Mouse (Mus musculus) left cerebral cortex, postnatal 10 days (tissue): Measurements from ENCODE around the gene Igf1r. TPM values are rescaled to one million over a fixed set of nuclear protein-coding genes. Genes with fewer than 3 reads are reported as not detected.

Experiments
- DNase-seq, 2 experiments: peaks; one replicate each; pipeline ENCODE4 v3.0.0; 2021 to 2022; ENCODE audit warnings: low spot score in 2 of 2, mixed read lengths in 1 of 2; ENCODE audit errors: extremely low spot score in 1 of 2
- intact Hi-C: fragments of 180-260 bp; cut with DNase I; formaldehyde crosslinking; loops from one replicate; pipeline ENCODE4 v1.15.1; 2025
- total RNA-seq, 2 experiments: library from RNA; stranded (reverse); gene quantifications; 2 replicates each; pipeline ENCODE4 v1.2.3; 2021

Gene Igf1r
- total RNA-seq, 2 experiments from 2014 or later: 41.4 to 44.2 TPM

DNA sequence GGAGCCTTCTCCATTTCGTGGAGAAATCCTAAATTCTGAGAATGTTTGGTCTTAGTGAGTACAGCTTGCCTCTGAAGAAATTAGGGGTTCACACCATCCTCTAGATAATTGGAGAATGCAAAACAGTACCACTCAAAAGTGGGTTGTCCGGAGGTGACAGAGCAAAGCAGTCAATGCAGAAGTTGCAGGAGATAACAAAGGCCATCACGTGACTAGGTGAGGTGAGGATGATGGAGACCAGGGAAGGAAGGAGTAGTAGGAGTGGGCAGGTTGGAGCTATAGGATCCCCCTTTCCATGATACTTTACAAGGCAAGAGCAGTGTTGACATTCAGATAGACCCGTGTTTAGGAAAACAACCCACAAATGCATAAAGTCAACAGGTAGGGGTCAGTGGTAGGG, 41.0 kb downstream of the Igf1r start:
- intact Hi-C loops: no loop called here
- no peak for DNase-seq

DNA sequence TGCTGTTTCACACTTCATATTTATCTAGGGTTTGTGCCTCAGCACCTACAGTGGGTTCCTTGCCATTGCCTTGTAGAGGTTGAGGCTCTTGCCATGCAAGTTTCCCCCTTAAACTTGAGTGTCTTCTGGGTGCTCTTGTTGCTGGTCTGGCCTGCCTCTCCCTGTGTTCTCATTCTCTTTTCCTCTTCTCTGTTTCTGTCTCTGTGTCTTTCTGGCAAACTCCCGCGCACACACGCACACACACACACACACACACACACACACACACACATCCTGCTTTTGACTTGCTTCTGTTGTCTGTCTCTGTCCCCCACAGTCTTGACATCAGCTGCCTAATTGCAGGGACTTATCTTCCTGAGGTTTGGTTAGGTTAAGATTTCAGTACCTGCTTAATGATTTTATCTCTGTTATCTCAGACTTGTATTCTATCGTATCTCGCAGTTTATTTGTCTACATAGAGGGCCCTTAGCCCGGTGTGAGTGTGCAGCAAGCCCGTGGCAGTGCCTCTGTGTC, 41.8 kb downstream of the Igf1r start:
- no peak for DNase-seq
- intact Hi-C loops: no loop called here

GRCm38 (mm10) chr7:67995276-67995675, 42.6 kb downstream of the Igf1r start:
- intact Hi-C loops: no loop called here
- DNase-seq: no peak

GRCm38 (mm10) chr7:67996202-67996960, 43.8 kb downstream of the Igf1r start:
- intact Hi-C loops: no loop called here
- no peak for DNase-seq

DNA sequence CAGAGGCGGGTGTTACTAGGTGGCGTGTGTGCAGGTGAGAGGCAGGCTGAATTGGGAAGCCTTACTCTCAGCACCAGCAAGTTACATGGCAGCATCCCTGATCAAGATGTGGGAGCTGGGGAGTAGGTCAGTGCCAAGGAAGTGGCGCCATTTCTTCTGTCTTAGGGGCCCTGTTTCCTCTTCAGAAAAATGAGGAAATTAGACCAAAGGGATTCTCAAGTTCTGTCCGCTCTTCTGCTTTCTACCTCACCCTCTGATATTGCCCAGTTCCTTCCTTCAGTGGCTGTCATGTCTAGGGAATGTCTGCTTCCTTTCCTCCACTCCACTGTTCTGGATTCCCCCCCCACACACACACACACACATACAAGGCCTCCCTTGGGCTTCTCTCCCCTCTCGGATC, 48.6 kb downstream of the Igf1r start:
- no peak for DNase-seq
- intact Hi-C loops: no loop called here

DNA sequence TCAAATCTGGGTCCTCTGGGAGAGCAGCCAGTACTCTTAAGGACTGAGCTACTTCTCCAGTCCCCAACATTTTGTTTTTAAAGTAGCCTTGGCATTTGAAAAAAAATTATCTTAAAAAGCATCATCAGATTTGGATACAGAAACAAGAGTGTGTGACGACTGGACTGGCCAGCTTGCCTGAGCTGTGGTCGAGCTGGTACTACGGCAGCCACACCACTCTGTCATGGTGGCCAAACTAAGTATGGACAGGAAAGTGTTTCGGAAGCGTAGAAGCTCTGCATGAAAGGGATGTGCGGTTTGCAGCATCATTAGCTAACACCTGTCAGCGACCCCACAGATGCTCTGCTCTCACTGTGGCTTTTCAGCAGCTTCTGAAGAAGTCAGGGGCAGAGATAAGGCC, 53.4 kb downstream of the Igf1r start:
- intact Hi-C loops: no loop called here
- no peak for DNase-seq

DNA sequence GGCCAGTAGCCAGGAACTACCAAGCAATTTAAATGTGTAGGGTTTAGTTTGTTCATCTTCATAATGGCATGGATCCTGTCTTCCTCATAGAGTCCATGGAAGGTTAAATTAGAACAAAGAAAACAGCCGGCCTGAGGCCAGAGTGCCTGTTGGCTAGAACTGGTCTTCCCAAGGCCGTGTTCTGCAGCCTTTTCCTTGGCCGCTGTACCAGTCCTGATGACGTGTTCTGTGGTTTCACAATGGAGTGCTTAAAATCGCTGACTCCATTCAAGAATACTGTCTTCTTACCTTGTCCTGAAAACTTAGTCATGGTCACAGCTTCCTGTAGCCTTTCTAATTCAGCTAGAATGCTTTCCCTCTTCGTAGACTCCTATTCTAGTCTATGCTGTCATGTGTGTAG, 53.9 kb downstream of the Igf1r start:
- intact Hi-C loops: no loop called here
- DNase-seq: no peak

DNA sequence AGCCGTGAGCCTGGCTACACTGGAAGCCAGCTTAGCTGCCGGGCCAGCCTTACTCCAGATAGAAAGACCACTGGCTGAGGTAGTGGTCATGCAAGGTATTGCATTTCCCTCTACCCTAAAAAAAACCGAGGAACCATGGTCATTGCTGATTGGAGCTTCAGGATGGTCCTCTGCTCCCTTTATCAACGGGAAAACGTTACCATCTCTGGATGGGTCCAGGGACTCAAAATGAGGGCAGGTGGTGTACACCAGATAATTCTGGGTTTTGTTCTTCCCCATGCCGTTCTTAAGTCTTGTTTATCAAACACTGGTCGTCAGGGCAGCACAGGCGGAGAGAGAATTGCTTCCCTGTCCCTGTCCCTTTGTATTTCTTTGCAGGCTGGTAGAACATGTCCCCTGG, 57.0 kb downstream of the Igf1r start:
- DNase-seq: no peak
- intact Hi-C loops: loop anchor here (5.0 kb wide), 1 partner anchor 43 kb away; no protein-coding TSS in a partner anchor

GRCm38 (mm10) chr7:68010168-68010567, 57.5 kb downstream of the Igf1r start:
- intact Hi-C loops: loop anchor here (5.0 kb wide), 1 partner anchor 42 kb away; no protein-coding TSS in a partner anchor
- no peak for DNase-seq

- no peak for DNase-seq
- intact Hi-C loops: loop anchor here (5.0 kb wide), 1 partner anchor 41 kb away; no protein-coding TSS in a partner anchor
Measured at GRCm38 (mm10) chr7:68010802-68011201, 58.2 kb downstream of the Igf1r start.

- DNase-seq: no peak
- intact Hi-C loops: loop anchor here (5.0 kb wide), 1 partner anchor 41 kb away; no protein-coding TSS in a partner anchor
Measured at GRCm38 (mm10) chr7:68011385-68012122, 58.9 kb downstream of the Igf1r start.

DNA sequence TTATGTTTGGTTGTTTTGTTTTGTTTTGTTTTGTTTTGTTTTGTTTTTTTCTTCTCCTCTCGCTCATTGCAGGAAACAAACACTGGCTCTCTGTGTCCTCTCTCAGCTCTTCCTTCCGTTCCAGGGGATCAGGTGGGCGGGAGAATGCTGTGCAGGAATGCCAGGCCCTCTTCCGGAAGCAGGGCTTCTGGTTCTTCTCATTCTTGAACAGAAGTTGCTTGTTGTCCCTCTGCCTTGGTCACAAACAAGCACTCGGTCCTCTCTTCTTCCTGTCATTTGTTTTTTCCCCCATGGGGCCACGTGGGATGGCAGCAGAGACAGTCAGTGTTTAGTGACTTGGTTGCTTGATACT, 59.5 kb downstream of the Igf1r start:
- peak in 1 of 2 experiments; percentile 39 for DNase-seq
- intact Hi-C loops: loop anchor here (5.0 kb wide), 1 partner anchor 40 kb away; no protein-coding TSS in a partner anchor

- DNase-seq: no peak
- intact Hi-C loops: loop anchor here (5.0 kb wide), 1 partner anchor 38 kb away; no protein-coding TSS in a partner anchor
Measured at GRCm38 (mm10) chr7:68014495-68014894, 61.9 kb downstream of the Igf1r start.

- no peak for DNase-seq
- intact Hi-C loops: no loop called here
Measured at GRCm38 (mm10) chr7:68015404-68015803, 62.8 kb downstream of the Igf1r start.

GRCm38 (mm10) chr7:68018038-68018437, 65.4 kb downstream of the Igf1r start:
- DNase-seq: no peak
- intact Hi-C loops: no loop called here

GRCm38 (mm10) chr7:68020556-68020955, 67.9 kb downstream of the Igf1r start:
- intact Hi-C loops: no loop called here

DNA sequence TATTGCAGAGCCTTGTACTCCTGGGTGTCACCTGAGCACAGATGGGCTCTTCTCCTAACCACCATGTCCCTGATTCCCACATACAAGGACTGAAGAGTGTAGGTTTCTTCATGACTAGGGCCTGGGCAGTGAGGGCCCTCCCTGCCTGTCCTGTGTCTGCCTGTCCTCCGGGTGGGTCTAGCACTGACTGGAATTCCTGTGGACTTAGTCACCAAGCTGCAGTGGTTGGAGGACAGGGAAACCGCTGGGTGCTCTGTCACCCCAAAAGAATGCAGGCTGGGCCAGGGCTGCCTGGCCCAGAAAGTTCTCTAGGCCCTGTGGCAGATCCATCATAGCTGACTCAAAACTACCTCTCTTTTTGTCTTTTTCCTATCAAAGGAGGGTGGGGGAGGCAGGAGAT, 69.1 kb downstream of the Igf1r start:
- intact Hi-C loops: no loop called here
- no peak for DNase-seq

More at GRCm38 (mm10) chr7:68020556-68020955, 67.9 kb downstream of the Igf1r start:
- DNase-seq: no peak

DNA sequence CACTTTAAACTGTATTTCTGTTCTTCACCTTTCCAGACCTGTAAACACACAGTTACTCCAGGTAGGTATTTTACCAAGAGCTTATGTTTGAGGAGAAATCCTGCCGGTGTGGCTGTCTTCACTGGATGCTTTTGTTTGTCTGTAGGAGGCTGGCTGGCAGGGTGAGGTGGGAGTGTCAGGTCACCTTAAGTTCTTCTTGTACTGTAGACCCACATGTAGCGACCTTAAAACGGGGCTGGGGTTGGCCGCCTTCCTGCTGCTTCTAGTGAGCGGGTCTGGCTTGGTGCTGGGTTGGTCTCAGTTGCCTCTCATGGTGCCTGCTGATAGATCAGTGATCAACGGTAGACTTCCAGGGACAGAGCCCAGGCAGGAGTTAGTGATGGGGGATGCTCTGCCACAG, 69.6 kb downstream of the Igf1r start:
- DNase-seq: no peak
- intact Hi-C loops: no loop called here

GRCm38 (mm10) chr7:68023882-68024281, 71.3 kb downstream of the Igf1r start:
- no peak for DNase-seq
- intact Hi-C loops: no loop called here

DNA sequence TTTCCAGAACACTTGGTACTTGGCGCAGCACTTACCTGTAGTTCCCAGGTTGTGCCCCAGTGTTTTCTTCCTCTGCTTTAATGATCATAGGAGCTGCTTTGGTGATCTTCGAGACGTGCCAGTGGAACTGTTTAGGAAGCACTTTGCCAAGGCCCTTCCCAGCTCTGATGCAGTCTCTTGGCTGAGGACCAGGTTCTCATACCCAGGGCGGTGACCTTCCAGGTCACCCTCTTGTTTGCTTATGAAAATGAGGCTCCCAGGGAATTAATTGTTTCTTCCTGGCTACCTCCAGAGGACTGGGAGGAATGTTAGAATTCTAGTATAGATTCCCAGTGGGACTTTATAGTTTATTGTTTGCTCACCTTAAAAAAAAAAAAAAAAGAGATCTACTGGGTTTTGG, 72.0 kb downstream of the Igf1r start:
- no peak for DNase-seq
- intact Hi-C loops: no loop called here
